Mouse (Mus musculus) mesoderm, embryonic 11.5 days (tissue): ENCODE data around the gene Top3b.
"Not testable (repeated sequence)": the region's sequence is repeated elsewhere in the genome, so short reads cannot be mapped to it uniquely, and the experiment has no call there.

Experiments
- DNase-seq: peaks from one replicate; pipeline ENCODE4 v3.0.0-alpha.2; 2012; ENCODE audit warnings: low read depth, low spot score

Gene Top3b

GRCm38 (mm10) chr16:16870617-16871331, at the start of gene Top3b, which contains the start of gene Vpreb1:
Gene Top3b (plus strand): TSS chr16:16870736.
Gene Vpreb1 (minus strand): TSS chr16:16870843.
- peak; percentile 97 for DNase-seq

DNA sequence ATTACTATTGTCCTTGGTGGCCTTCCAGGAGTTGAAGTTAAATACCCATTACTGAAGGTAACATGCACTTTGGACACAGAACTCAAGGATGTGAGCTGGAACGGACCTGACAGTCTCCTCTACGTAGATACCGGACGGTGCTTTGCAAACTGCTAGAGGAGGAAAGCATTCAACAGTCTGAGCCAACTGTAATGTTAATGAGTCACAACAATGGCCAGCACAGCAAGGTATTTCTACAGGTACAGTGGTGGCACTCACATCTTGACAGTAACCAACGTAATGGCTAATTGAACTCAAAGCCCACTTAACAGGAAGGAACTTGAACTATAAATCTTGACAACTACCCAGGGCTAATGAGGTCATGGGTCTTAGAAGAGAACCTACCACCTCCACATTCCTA, 45.1 kb upstream of the Top3b start:
- DNase-seq, result no peak

- no peak for DNase-seq
Measured at GRCm38 (mm10) chr16:16826223-16826622, 44.3 kb upstream of the Top3b start.

- DNase-seq, result peak; percentile 85
Measured at GRCm38 (mm10) chr16:16828757-16829615, 41.5 kb upstream of the Top3b start, which contains the start of gene Spag6l. Gene Spag6l (minus strand): TSS chr16:16829456.

DNA sequence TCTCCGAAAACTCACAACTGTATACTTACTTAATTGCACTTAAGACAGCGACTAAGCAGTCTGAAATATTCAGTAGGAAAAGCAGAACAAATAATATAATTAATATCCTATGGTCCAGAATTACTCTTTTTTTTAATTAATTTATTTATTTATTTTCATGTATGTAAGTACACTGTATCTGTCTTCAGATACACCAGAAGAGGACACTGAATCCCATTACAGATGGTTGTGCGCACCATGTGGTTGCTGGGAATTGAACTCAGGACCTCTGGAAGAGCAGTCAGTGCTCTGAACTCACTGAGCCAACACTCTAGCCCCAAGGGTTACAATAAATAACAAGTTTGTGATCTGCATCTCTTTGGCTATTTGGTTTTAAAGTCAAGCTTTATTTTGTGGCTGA, 40.9 kb upstream of the Top3b start:
- no peak for DNase-seq

DNA sequence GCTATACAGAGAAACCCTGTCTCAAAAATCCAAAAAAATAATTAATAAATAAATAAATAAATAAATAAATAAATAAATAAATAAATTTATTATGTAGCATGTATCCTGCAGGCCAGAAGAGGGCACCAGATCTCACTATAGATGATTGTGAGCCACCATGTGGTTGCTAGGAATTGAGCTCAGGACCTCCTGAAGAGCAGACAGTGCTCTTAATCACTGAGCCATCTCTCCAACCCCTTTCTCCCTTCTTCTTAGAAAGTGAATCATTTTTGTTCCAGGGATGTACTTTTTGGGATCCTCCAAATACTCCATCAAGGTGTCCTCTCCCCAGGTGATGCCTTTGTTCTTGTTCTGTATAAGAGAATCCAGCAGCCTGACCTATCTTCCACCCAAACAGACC, 21.3 kb upstream of the Top3b start:
- DNase-seq, result no peak

- DNase-seq, result no peak
Measured at GRCm38 (mm10) chr16:16852411-16852810, 18.1 kb upstream of the Top3b start.

GRCm38 (mm10) chr16:16854836-16855235, 15.7 kb upstream of the Top3b start:
- peak; percentile 45 for DNase-seq

GRCm38 (mm10) chr16:16855541-16855940, 15.0 kb upstream of the Top3b start:
- DNase-seq, result no peak

- not testable (repeated sequence) for DNase-seq
Measured at GRCm38 (mm10) chr16:16856054-16856453, 14.5 kb upstream of the Top3b start.

DNA sequence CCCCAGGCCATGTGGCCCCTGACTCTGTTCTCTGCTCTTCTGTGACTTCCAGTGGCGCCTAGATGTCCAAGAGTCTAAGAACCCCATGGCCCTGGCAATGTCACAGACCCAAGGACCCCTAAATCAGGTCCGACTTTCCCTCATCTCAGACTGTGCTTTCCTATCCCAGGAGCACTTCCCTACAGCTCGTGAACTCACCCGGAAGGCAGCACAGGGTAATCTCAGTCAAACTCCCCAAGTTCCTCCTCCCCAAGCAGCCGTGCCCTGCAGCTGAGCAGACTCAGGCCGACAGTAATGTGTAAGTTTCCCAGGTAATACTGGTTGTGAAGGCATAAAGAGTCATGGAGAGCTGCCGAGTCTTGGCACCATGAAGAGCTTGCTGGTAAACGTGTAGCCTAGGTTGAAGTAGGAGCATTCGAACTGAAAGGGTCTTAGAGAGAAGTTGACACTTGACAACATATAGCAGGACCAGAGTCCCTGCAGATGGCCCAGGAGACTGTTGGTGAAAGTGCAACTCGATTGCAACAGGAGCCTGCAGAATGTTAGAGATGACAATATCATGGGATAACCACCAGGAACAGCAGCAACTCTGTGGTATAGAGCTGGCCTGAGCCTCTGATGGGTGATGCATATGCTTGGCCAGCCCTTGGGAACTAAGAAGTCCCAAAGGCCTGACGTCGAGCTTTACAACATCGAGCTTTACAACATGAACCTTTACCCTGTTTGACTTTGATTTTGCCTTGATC, 13.6 kb upstream of the Top3b start:
- no peak for DNase-seq

DNA sequence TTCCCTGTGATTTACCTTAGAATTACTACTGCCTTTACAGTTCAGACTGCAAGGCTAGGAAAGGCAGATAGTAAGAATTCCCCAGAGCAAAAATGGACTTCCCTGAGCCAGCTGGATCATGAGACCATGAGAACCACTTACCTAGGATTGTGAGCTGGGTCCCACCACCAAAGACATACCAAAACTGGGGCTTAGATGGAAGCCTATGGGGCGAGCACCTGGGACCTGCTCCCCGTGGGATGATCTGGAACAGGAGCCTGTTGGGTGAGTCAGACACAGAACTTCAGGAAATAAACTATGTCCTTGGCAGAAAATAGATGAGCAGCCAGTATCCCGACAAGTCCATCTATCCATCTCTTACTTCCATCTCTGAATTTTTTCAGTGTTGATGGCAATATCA, 8.2 kb upstream of the Top3b start:
- no peak for DNase-seq

DNA sequence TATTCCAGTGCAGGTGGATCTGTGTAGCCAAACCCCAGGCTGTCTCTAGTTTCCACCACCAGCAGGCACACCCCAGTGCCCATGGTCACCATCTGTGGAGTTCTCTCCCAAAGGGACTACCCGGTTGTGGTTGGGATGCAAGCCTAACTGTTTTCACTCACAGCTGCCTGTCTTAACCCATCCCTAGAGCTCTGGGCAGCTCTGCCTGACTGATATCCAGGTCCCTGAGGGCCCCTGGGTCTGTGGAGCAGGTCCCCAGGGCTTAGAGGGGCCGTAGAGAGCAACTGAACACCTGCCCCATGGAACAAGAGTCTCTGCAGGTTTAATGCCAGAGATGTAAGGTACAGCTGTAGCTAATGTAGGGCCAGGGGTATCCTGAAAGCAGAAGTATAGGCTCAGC, 6.6 kb upstream of the Top3b start, which contains the start of gene Igll1:
Gene Igll1 (minus strand): TSS at position 8 of the 400 bp plus-strand sequence.
- no peak for DNase-seq

- no peak for DNase-seq
Measured at GRCm38 (mm10) chr16:16865217-16865616, 5.3 kb upstream of the Top3b start.

- peak; percentile 2 for DNase-seq
Measured at GRCm38 (mm10) chr16:16865696-16866561, 4.6 kb upstream of the Top3b start.

DNA sequence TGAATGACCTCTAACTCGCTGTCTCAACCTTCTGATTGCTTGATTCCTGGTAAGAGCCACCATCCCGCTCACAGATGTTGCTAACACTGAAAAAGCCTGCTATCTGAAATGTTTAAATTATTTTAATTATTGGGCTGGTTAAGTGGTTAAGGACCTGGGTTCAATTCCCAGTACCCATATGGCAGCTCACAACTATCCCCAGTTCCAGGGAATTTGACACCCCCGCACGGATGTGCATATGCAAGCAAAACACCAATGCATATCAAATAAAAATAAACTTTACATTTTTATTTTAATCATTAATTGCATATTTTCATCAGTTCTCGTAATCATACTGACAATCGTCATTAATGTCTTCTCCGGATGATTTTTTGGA, 307 bp upstream of the Top3b start:
- DNase-seq, result no peak

DNA sequence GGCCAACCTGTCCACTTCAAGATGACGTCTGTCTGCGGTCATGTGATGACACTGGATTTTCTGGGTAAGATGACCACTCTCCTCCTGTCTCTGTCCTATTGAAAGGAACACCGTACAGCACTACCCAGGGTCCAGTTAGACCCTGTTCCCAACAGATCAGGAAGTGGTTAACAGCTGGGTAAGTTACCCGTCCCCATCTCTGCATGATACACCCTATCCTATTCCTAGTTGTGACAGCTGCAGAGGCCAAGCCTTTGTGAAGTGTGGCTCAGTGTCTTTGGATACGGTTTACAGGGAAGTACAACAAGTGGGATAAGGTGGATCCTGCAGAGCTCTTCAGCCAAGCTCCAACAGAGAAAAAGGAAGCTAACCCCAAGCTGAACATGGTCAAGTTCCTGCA, 8.5 kb downstream of the Top3b start:
- no peak for DNase-seq

DNA sequence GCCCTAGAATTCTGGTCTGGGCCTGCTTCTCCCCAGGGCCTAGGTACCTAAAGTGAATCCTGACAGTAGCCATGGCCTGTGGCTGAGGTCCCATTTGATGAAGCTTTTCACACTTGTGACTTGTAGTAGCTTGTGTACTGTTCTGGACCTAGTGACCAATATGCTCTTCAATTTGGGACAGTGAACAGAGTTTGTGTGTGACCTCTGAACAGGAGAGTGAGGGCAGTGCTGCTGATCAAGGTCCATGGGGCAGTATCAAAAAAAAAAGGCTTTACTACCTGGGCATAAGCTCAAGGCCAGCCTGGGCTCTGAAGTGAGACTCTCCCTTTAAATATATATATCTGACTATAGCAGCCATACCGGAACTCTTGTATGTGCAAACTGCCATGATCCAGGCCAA, 17.8 kb downstream of the Top3b start:
- DNase-seq, result no peak

DNA sequence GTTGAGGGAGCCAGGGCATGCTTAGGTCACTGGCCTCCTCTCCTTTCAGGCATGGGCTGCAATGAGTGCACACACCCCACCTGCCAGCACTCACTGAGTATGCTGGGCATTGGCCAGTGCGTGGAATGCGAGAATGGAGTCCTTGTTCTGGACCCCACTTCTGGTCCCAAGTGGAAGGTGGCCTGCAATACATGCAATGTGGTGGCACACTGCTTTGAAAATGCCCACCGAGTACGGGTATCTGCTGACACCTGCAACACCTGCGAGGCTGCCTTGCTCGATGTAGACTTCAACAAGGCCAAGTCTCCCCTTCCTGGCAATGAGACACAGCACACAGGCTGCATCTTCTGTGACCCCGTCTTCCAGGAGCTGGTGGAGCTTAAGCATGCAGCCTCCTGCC, 21.8 kb downstream of the Top3b start:
- no peak for DNase-seq

DNA sequence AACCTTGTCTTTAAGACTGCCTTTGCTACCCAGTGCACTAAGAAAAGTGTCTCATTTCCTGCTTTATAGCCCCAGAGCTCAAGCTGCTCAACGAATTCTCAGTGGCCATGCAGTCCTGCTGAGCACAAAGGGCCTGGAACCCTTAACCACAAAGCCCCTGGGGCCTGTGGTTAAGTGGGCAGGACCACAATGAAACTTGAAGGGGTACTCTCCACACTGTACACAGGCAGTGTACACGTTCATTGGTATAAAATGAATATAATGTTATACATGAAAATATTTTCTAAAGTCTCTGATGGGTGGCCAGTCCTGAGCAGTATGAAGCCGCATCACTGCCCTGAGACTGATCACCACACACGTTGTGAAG, 25.5 kb downstream of the Top3b start:
- peak; percentile 3 for DNase-seq

DNA sequence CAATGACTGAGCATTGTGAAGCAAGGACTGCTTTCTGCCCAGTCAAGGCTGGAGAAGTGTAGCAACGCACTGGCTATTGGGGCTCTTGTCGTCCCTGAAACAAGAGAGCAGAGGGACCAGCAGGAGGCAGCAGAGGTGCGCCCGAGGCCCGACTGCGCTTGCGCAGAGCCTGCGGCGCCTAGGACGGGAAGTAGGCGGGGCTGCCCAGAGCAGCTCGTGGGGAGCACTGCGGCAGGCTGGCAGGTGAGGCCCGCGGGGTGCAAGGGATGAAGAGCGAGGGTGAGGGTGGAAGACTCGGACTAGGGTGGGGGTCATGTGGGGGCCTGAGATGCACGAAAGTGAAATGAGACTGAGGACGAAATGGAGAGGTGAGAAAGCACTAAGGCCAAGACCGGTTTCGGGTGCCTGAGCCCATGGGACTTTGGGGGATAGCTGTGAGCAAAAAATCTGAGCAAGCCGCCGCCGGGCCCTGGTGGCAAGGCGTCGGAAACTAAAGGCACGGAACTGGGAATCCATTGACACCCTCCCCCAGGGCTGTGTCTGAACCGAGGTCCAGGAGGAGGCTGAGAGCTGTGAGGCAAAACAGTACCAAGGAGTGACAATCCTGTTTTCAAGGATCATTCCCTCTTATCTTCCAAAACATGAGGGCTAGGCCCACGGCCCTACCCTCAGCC, 26.0 kb downstream of the Top3b start, which contains the start of gene Ppm1f:
Gene Ppm1f (plus strand): TSS at position 88 of the 674 bp plus-strand sequence.
- peak; percentile 96 for DNase-seq
